Mouse (Mus musculus) cortical plate, adult 2 months (tissue): Measurements from ENCODE around the gene Tex2. TPM values are rescaled to one million over a fixed set of nuclear protein-coding genes. Genes with fewer than 3 reads are reported as not detected.
A peak's percentile ranks its signal among the peaks of the same experiment; 100 is the strongest.
"Not testable (repeated sequence)": the region's sequence is repeated elsewhere in the genome, so short reads cannot be mapped to it uniquely, and the experiment has no call there.

ENCODE experiments used
- H3K27ac ChIP-seq: fragments of 200-500 bp; 2 replicates; pipeline ENCODE4 v1.5.1; 2012; ENCODE audit warnings: low read length, control low read depth, inconsistent platforms; ENCODE audit not compliant: insufficient read depth
- H3K4me1 ChIP-seq: fragments of 200-500 bp; 2 replicates; pipeline ENCODE4 v1.6.1; 2011; ENCODE audit warnings: low read length; ENCODE audit not compliant: control insufficient read depth, insufficient read depth
- H3K4me3 ChIP-seq: fragments of 200-500 bp; 2 replicates; pipeline ENCODE4 v1.5.1; 2011; ENCODE audit warnings: mild to moderate bottlenecking, low read length, control low read depth; ENCODE audit not compliant: insufficient read depth
- CTCF ChIP-seq: fragments of 200-500 bp; IDR thresholded peaks from 2 replicates; pipeline ENCODE4 v1.5.1; 2011; ENCODE audit warnings: mild to moderate bottlenecking, control low read depth, low read length; ENCODE audit not compliant: insufficient read depth; ENCODE audit errors: extremely low read depth
- POLR2A ChIP-seq: fragments of 200-500 bp; IDR thresholded peaks from 2 replicates; pipeline ENCODE4 v1.6.1; 2011; ENCODE audit warnings: mild to moderate bottlenecking, low read length, control low read depth; ENCODE audit not compliant: insufficient read depth; ENCODE audit errors: extremely low read depth
- polyA plus RNA-seq: library from polyadenylated mRNA; depleted of rRNA; stranded (reverse); fragments of >200 nt; gene quantifications from 2 replicates; pipeline ENCODE4 v1.2.3, GENCODE M21; 2012

The Tex2 gene
- polyA plus RNA-seq, 1 experiment = 57.3 TPM

DNA sequence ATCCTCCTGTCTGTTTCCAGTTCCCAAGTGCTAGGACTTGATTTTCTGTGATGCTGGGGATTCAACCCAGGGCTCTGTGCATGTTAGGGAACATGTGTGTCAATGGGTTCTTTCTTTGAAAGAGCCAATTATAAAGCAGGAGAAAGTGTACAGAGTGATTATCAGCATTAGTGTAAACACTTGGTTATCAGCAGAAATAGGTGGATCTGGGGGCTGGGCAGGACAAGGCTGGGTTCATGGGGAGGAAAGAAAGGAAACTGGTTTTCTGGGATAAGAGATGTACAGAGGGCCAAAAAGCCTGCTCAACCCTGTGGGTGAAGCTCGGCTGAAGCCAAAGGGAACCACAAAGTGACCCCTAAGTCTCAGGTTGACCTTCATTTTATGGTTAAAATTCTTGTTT is 28.4 kb upstream of the Tex2 start:
- Histone ChIP-seq H3K4me1 (no peaks in the 10 kb centered on the region), H3K27ac (no peak overlapping the region), H3K4me3 (no peak overlapping the region)
- TF ChIP-seq CTCF (no peak), POLR2A (no peak)

DNA sequence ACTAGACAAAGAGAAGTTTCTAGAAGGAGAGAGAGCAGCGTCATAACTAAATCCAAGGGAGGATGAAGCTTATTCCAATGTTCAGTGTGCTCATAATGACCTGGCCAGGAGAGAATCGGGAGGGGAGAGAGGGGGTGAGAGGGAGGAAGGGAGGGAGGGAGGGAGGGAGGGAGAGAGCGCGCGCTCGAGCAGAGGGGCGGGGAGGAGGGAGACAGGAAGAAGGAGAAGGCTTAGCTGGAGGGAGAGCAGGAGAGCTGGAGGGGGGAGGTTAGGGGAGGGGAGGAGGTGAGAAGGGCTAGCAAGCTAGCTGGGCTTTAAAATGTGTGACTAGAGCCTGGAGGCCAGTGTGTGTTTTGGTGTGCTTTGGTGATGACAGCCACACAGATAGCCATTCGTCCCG is 26.8 kb upstream of the Tex2 start:
- Histone ChIP-seq H3K4me3 (no peak overlapping the region), H3K27ac (no peak overlapping the region), H3K4me1 (no peaks in the 10 kb centered on the region)
- TF ChIP-seq CTCF = no peak
- TF ChIP-seq POLR2A = no peak

- H3K4me3 ChIP-seq = no peak overlapping the region
- H3K4me1 ChIP-seq = no peaks in the 10 kb centered on the region
- H3K27ac ChIP-seq = no peak overlapping the region
- TF ChIP-seq CTCF (no peak), POLR2A (no peak)
Observed at GRCm38 (mm10) chr11:106639356-106639692, 26.1 kb upstream of the Tex2 start.

- Histone ChIP-seq H3K4me1 (no peaks in the 10 kb centered on the region), H3K4me3 (no peak overlapping the region), H3K27ac (no peak overlapping the region)
- no peak for TF ChIP-seq CTCF
- TF ChIP-seq POLR2A = no peak
Observed at GRCm38 (mm10) chr11:106638551-106639355, 25.5 kb upstream of the Tex2 start.

- H3K4me3 ChIP-seq = no peak overlapping the region
- no peak for TF ChIP-seq CTCF
- no peak for TF ChIP-seq POLR2A
- no peaks in the 10 kb centered on the region for H3K4me1 ChIP-seq
- no peak overlapping the region for H3K27ac ChIP-seq
Observed at GRCm38 (mm10) chr11:106637754-106638153, 24.5 kb upstream of the Tex2 start.

DNA sequence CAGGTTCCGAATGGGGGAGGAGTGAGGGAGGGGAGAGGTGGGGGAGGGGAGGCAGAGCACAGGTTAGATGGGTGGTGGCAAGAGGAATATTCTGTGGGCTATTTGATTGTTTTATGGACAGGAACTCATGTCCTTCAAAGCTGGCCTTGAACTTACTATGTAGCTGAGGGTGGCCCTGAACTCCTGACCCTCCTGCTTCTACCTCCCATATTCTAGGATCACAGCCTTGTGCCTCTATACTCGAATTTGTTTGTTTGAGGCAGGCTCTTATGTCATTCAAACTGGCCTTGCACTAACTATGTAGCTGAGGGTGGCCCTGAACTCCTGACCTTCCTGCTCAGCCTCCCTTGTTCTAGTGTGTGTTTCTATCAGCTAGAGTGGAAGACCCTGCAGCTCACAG is 22.7 kb upstream of the Tex2 start:
- no peaks in the 10 kb centered on the region for H3K4me1 ChIP-seq
- no peak overlapping the region for H3K4me3 ChIP-seq
- TF ChIP-seq POLR2A = no peak
- TF ChIP-seq CTCF = no peak
- no peak overlapping the region for H3K27ac ChIP-seq

DNA sequence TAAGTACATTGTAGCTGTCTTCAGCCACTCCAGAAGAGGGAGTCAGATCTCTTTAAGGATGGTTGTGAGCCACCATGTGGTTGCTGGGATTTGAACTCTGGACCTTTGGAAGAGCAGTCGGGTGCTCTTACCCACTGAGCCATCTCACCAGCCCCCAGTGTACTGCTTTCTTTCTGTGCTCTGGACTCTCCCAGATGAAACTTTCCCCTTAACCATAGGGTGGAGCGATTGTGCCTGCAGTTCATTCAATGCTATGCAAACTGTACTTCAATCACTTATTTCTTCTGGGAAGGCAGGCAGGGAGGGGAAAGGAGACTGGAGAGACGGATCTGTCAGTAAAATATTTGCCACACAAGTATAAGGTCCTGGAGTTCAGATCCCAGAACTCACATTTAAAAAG is 21.0 kb upstream of the Tex2 start:
- not testable (repeated sequence) for H3K4me3 ChIP-seq, H3K4me1 ChIP-seq, H3K27ac ChIP-seq

GRCm38 (mm10) chr11:106633456-106633855 is 20.2 kb upstream of the Tex2 start:
- TF ChIP-seq POLR2A (no peak), CTCF (no peak)
- Histone ChIP-seq H3K27ac (no peak overlapping the region), H3K4me1 (no peaks in the 10 kb centered on the region), H3K4me3 (no peak overlapping the region)

- TF ChIP-seq POLR2A (no peak), CTCF (peak; percentile 95)
Observed at GRCm38 (mm10) chr11:106627692-106628091, 14.5 kb upstream of the Tex2 start.

GRCm38 (mm10) chr11:106625577-106625976 is 12.4 kb upstream of the Tex2 start:
- TF ChIP-seq CTCF (no peak), POLR2A (no peak)
- H3K4me1 ChIP-seq = no peaks in the 10 kb centered on the region
- H3K27ac ChIP-seq = no peak overlapping the region
- H3K4me3 ChIP-seq = no peak overlapping the region

More at GRCm38 (mm10) chr11:106627692-106628091, 14.5 kb upstream of the Tex2 start:
- no peak overlapping the region for H3K4me3 ChIP-seq
- H3K4me1 ChIP-seq = no peaks in the 10 kb centered on the region
- no peak overlapping the region for H3K27ac ChIP-seq
